Mouse (Mus musculus): ENCODE data around the gene Gm11127. TPM values are rescaled to one million over a fixed set of nuclear protein-coding genes. Genes with fewer than 3 reads are reported as not detected.
A peak's percentile ranks its signal among the peaks of the same experiment; 100 is the strongest.
"Not testable (repeated sequence)": the region's sequence is repeated elsewhere in the genome, so short reads cannot be mapped to it uniquely, and the experiment has no call there.

The Gm11127 gene
- polyA plus RNA-seq, 1 experiment from 2014 or later: not detected

DNA sequence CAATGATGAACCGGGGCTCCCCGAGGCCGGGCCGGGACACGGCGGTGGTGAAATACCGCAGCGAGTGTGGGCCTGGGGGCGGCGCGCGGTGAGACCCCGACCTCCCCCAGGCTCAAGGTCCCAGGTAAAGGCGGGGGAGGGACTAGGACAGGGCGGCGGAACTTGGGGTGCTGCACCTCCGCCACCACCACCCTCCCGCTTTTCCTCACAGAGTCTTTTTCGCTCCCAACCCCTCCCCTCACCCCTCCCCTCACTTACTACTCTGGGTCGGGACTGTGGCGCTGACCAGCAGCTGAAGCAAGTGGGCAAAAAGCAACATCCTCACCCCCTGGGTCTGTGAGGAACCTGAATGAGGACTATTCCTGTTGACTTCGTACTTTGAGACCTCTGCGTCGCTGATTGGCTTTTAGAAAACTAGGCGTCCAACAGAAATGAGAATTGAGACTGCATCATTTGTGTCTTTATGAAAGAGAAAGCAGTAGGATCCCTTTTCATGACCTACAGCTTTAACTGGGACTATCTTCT, 25.8 kb downstream of the Gm11127 start, which contains the start of gene H2-T23:
Gene H2-T23 (minus strand): TSS at position 505 of the 525 bp plus-strand sequence.
- H3K4me1 ChIP-seq (ENCODE audit: insufficient read depth, low read length); H3K36me3 ChIP-seq (ENCODE audit: insufficient read depth, low read length); H3K27ac ChIP-seq (ENCODE audit: low read length); H3K9me3 ChIP-seq (ENCODE audit: low read length); H3K27me3 ChIP-seq (ENCODE audit: insufficient read depth, low read length): not testable (repeated sequence)
- peak within 1 kb of the TSS; percentile 87 for H3K4me2 ChIP-seq (replicated peaks; ENCODE audit: low read depth, low read length)
- peak; percentile 58; the same call in 1 of the 2 replicates for ATAC-seq (ENCODE audit: low FRiP score, low TSS enrichment)
- under 1% methylated on average over 24 of the region's 25 CpGs for WGBS
- peak within 1 kb of the TSS; percentile 55 for H3K9ac ChIP-seq (replicated peaks; ENCODE audit: low read length)
- peak within 1 kb of the TSS; percentile 54 for H3K4me3 ChIP-seq (ENCODE audit: low read length)

DNA sequence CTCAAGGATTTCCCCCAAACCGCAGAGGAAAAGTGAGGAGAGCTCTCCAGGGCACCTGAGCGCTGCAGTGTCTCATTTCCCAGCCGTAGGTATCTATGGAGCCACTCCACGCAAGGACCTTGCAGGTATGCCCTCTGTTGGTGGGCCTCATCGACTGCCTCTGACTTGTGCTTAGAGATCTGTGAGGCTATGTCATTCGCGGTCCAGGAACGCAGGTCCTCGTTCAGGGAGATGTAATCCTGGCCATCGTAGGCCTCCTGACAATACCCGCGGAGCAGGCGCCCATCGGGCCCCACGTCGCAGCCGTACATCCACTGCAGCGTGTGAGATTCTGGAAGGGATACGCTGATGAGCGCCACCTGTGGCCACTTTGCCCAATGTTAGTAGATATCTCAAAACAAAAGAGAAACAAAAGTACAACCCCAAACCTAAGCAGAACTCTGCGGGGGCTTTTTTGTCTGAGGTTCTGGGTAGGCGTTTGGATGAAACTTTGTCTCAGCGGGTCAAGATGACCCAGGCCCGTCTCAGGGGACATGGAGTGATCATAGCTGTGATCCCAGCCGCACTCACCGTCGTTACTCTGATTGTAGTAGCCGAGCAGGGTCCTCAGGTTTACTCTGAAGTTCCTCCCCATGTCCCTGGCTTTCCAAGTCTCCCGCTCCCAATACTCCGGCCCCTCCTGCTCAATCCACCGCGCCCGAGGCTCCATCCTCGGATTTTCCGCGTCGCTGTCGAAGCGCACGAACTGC, 26.4 kb downstream of the Gm11127 start:
- Histone ChIP-seq H3K4me2 (replicated peaks; ENCODE audit: low read depth, low read length) (peak overlapping the region; percentile 87), H3K4me3 (ENCODE audit: low read length) (peak overlapping the region; percentile 54), H3K9ac (replicated peaks; ENCODE audit: low read length) (peak overlapping the region; percentile 55)
- peak; percentile 70 for ATAC-seq (ENCODE audit: low FRiP score, low TSS enrichment)
- not testable (repeated sequence) for H3K9me3 ChIP-seq (ENCODE audit: low read length); H3K27me3 ChIP-seq (ENCODE audit: insufficient read depth, low read length); H3K36me3 ChIP-seq (ENCODE audit: insufficient read depth, low read length); H3K4me1 ChIP-seq (ENCODE audit: insufficient read depth, low read length); H3K27ac ChIP-seq (ENCODE audit: low read length)
- 2% methylated on average over 40 of the region's 40 CpGs for WGBS

DNA sequence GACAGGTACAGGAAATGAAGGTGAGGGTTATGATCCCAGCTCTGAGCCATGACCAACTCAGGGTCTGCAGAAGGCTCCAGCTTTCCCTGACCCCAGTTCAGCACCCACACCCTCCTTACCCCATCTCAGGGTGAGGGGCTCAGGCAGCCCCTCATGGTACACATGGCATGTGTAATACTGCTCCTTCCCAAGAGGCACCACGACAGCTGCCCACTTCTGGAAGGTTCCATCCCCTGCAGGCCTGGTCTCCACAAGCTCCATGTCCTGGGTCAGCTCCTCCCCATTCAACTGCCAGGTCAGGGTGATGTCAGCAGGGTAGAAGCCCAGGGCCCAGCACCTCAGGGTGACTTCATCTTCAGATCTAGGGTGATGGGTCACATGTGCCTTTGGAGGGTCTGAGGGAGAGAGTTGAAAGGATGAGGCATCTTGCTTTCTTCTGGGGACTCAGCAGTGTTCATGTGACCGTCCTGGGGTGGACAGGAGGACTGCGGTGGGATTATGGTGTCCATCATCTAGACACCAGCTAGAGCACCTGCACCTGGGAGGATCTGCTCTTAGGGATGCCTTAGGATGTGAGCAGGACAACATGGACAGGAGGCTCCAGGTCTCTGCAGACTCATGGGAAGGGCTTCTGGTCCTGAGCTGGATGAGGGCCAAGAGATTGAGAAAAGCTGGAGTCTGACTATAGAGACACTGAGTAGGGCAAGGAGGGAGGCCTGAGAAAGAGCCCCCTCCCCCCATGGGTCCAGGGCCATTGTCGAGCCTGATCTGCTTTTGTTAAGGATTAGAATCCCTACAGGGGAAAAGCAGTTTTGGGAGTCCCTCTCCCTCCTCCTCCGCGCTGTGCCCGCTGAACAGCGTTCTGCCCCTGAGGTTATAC, 27.2 kb downstream of the Gm11127 start:
- H3K9ac ChIP-seq (replicated peaks; ENCODE audit: low read length); H3K36me3 ChIP-seq (ENCODE audit: insufficient read depth, low read length); H3K9me3 ChIP-seq (ENCODE audit: low read length); H3K27me3 ChIP-seq (ENCODE audit: insufficient read depth, low read length); H3K27ac ChIP-seq (ENCODE audit: low read length); H3K4me3 ChIP-seq (ENCODE audit: low read length); H3K4me1 ChIP-seq (ENCODE audit: insufficient read depth, low read length): not testable (repeated sequence)
- peak; percentile 18; the same call in 1 of the 2 replicates for ATAC-seq (ENCODE audit: low FRiP score, low TSS enrichment)
- peak overlapping the region; percentile 87 for H3K4me2 ChIP-seq (replicated peaks; ENCODE audit: low read depth, low read length)
- WGBS: 45% methylated on average over 8 of the region's 8 CpGs

DNA sequence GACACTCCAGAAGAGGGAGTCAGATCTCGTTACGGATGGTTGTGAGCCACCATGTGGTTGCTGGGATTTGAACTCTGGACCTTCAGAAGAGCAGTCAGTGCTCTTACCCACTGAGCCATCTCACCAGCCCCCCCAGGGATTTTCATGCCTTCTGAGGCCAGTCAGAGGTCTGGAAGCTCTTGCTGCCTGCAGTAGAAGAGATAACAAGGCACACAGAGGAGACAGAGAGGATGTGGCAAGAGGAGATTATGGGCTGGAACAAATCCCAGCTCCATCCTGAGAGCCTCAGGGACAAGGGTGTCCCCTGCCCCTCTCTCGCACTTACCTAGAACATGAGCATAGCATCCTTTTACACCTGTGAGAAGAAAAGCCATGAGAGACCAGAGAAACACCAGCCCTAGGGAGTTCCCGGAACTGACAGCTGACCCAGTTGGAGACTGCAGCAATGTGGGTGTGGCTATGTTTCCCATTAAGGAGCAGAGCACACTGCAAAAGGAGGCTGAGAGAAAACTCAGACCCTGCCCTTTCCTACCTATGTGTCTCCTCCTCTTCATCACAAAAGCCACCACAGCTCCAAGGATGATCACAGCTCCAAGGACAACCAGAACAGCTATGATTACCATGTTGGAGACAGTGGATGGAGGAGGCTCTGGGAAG, 28.0 kb downstream of the Gm11127 start:
- H3K4me2 ChIP-seq (replicated peaks; ENCODE audit: low read depth, low read length); H3K4me1 ChIP-seq (ENCODE audit: insufficient read depth, low read length); H3K36me3 ChIP-seq (ENCODE audit: insufficient read depth, low read length); H3K9ac ChIP-seq (replicated peaks; ENCODE audit: low read length); H3K27ac ChIP-seq (ENCODE audit: low read length); ATAC-seq (ENCODE audit: low FRiP score, low TSS enrichment); H3K9me3 ChIP-seq (ENCODE audit: low read length); H3K27me3 ChIP-seq (ENCODE audit: insufficient read depth, low read length); H3K4me3 ChIP-seq (ENCODE audit: low read length): not testable (repeated sequence)
- WGBS: 71% methylated on average over 2 of the region's 4 CpGs

DNA sequence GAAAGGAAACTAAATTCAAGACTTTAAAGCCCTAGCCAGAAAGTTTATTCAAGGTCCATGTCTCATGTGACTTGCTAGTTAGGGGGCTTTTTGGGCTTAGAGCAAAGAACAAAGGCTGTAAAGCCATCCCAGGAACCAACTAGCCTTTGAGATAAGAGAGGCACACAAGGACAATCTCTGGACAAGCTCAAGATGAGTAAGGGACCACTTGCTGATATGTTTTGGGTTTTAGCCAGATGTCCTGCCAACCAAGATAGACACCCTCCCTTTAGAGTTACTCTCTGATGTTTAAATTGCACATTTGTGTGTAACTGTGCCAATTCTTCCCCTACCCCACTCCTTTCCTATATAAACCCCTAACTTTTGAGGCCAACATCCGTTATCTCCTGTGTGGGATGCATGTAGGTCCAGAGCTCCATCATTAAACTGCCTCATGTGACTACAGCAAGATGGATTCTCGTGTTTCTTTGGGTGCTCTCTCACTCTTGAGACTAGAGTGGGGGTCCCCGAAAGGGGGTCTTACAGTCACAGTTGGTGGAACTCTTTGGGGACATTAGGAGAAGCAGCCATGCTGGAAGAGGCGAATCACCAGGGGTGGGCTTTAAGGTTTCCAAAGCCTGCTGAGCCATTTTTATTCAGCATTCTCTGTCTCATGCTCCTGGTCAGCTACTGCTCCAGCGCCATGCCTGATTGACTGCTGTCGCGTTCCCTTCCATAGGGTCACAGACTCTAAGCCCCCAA, 29.1 kb downstream of the Gm11127 start:
- H3K4me1 ChIP-seq (ENCODE audit: insufficient read depth, low read length): peaks cover 3% of the 10 kb centered on the region
- 77% methylated on average over 7 of the region's 7 CpGs for WGBS
- H3K4me2 ChIP-seq (replicated peaks; ENCODE audit: low read depth, low read length): no peak overlapping the region
- H3K4me3 ChIP-seq (ENCODE audit: low read length): no peak overlapping the region
- no peak overlapping the region for H3K27ac ChIP-seq (ENCODE audit: low read length)
- H3K27me3 ChIP-seq (ENCODE audit: insufficient read depth, low read length): no peaks in the 10 kb centered on the region
- H3K9me3 ChIP-seq (ENCODE audit: low read length): no peaks in the 10 kb centered on the region
- H3K36me3 ChIP-seq (ENCODE audit: insufficient read depth, low read length): no peaks in the 10 kb centered on the region
- H3K9ac ChIP-seq (replicated peaks; ENCODE audit: low read length): no peak overlapping the region
- ATAC-seq (ENCODE audit: low FRiP score, low TSS enrichment): no peak

DNA sequence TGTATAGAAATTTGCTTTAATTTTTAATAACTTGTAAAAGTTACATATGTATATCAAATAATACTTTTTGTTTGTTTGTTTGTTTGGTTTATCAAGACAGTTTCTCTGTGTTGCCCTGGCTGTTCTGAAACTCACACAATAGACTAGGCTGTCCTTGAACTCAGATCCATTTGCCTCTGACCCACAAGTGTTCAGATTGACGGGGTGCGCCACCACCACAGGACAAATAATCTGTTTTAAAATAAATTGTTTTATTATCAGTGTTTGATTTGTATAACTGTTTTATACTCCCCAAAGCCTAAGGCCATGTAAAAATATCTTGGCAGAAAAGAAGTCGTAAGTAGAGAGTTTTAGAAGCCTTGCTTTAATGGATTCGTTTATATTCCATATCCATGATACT, 30.5 kb downstream of the Gm11127 start:
- Histone ChIP-seq H3K4me1 (ENCODE audit: insufficient read depth, low read length) (peaks cover 14% of the 10 kb centered on the region), H3K36me3 (ENCODE audit: insufficient read depth, low read length) (no peaks in the 10 kb centered on the region), H3K27me3 (ENCODE audit: insufficient read depth, low read length) (no peaks in the 10 kb centered on the region), H3K4me2 (replicated peaks; ENCODE audit: low read depth, low read length) (no peak overlapping the region), H3K27ac (ENCODE audit: low read length) (no peak overlapping the region), H3K9me3 (ENCODE audit: low read length) (no peaks in the 10 kb centered on the region), H3K4me3 (ENCODE audit: low read length) (no peak overlapping the region), H3K9ac (replicated peaks; ENCODE audit: low read length) (no peak overlapping the region)
- ATAC-seq (ENCODE audit: low FRiP score, low TSS enrichment): no peak
- 90% methylated on average over 4 of the region's 4 CpGs for WGBS

DNA sequence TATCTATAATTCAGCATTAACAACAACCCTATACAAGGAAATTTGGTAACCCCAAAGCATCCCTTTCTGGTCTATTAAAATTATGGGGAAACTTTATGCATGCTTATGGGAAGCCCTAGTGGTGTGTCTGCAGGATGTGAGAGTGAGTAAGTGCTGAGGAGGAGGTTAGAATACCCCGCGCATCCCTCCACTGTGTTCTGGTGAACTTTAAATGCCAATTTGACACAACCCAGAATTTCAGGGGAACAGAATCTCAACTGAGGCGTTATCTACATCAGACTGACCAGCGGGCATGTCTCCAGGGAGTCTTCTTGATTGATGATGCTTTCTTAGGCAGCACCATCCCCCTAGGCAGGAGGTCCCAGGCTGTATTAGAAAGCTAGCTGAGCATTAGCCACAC, 32.3 kb downstream of the Gm11127 start:
- ATAC-seq (ENCODE audit: low FRiP score, low TSS enrichment): no peak
- WGBS: 71% methylated on average over 4 of the region's 4 CpGs
- H3K4me1 ChIP-seq (ENCODE audit: insufficient read depth, low read length): peaks cover 14% of the 10 kb centered on the region
- H3K4me3 ChIP-seq (ENCODE audit: low read length): no peak overlapping the region
- H3K27me3 ChIP-seq (ENCODE audit: insufficient read depth, low read length): no peaks in the 10 kb centered on the region
- H3K36me3 ChIP-seq (ENCODE audit: insufficient read depth, low read length): no peaks in the 10 kb centered on the region
- H3K9me3 ChIP-seq (ENCODE audit: low read length): no peaks in the 10 kb centered on the region
- H3K27ac ChIP-seq (ENCODE audit: low read length): no peak overlapping the region
- no peak overlapping the region for H3K4me2 ChIP-seq (replicated peaks; ENCODE audit: low read depth, low read length)
- H3K9ac ChIP-seq (replicated peaks; ENCODE audit: low read length): no peak overlapping the region

DNA sequence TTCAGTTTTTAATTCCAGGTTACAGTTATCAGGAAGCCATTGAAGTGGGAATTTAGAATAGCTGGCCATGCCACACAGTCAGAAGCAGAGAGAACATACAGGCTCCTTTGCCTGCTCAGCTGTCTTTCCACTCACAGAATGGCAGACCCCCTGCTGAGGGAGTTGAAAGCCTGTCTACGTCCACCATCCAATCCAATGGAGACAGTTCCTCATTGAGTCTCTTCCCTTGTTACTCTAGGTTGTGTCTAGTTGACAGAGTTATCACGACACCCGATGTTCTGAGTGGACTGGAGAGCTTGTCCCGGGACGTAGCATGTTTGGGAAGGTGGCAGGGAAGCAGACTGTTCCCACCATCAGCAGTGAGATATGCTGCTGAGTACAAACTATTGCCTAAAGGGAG, 33.0 kb downstream of the Gm11127 start:
- WGBS: 82% methylated on average over 5 of the region's 5 CpGs
- H3K9ac ChIP-seq (replicated peaks; ENCODE audit: low read length): no peak overlapping the region
- no peaks in the 10 kb centered on the region for H3K36me3 ChIP-seq (ENCODE audit: insufficient read depth, low read length)
- no peak overlapping the region for H3K4me3 ChIP-seq (ENCODE audit: low read length)
- H3K27me3 ChIP-seq (ENCODE audit: insufficient read depth, low read length): no peaks in the 10 kb centered on the region
- no peaks in the 10 kb centered on the region for H3K9me3 ChIP-seq (ENCODE audit: low read length)
- peaks cover 14% of the 10 kb centered on the region for H3K4me1 ChIP-seq (ENCODE audit: insufficient read depth, low read length)
- H3K4me2 ChIP-seq (replicated peaks; ENCODE audit: low read depth, low read length): no peak overlapping the region
- no peak for ATAC-seq (ENCODE audit: low FRiP score, low TSS enrichment)
- no peak overlapping the region for H3K27ac ChIP-seq (ENCODE audit: low read length)
